Mouse (Mus musculus) bone marrow, adult 2 months (tissue): ENCODE measurements around the gene Atn1. TPM values are rescaled to one million over a fixed set of nuclear protein-coding genes. Genes with fewer than 3 reads are reported as not detected.

Experiments used
- H3K27ac ChIP-seq: fragments of 200-500 bp; 2 replicates; pipeline ENCODE4 v1.5.1; 2012; ENCODE audit warnings: low read depth, mild to moderate bottlenecking, control low read depth, inconsistent platforms, low read length; ENCODE audit not compliant: control insufficient read depth, poor library complexity, insufficient read depth
- H3K4me1 ChIP-seq: fragments of 200-500 bp; 2 replicates; pipeline ENCODE4 v1.6.1; 2011; ENCODE audit warnings: low read length; ENCODE audit not compliant: control insufficient read depth, insufficient read depth
- H3K4me3 ChIP-seq: fragments of 200-500 bp; replicated peaks from 2 replicates; pipeline ENCODE3; 2011; ENCODE audit warnings: mild to moderate bottlenecking, low read depth, low read length, control low read depth; ENCODE audit not compliant: control insufficient read depth
- CTCF ChIP-seq: fragments of 200-500 bp; IDR thresholded peaks from 2 replicates; pipeline ENCODE4 v1.5.1; 2011; ENCODE audit warnings: low read length, control low read depth; ENCODE audit not compliant: control insufficient read depth, insufficient read depth
- POLR2A ChIP-seq: fragments of 200-500 bp; IDR thresholded peaks from 2 replicates; pipeline ENCODE4 v1.6.1; 2011; ENCODE audit warnings: low read depth, mild to moderate bottlenecking, control low read depth, low read length, borderline replicate concordance; ENCODE audit not compliant: control insufficient read depth
- WGBS: fragments of 180-500 bp; shearing (Covaris S2); methylation state at CpG from one replicate; pipeline ENCODE4 v1.1.7; 2018; 5-methylcytosine and 5-hydroxymethylcytosine counted together
- polyA plus RNA-seq: library from polyadenylated mRNA; stranded (reverse); fragments of >200 nt; gene quantifications from 2 replicates; pipeline ENCODE4 v1.2.4, GENCODE M21; 2011; ENCODE audit warnings: low replicate concordance; ENCODE audit not compliant: missing spikeins, insufficient read depth, insufficient read length

Gene Atn1
- polyA plus RNA-seq, 1 experiment = 19.1 TPM

DNA sequence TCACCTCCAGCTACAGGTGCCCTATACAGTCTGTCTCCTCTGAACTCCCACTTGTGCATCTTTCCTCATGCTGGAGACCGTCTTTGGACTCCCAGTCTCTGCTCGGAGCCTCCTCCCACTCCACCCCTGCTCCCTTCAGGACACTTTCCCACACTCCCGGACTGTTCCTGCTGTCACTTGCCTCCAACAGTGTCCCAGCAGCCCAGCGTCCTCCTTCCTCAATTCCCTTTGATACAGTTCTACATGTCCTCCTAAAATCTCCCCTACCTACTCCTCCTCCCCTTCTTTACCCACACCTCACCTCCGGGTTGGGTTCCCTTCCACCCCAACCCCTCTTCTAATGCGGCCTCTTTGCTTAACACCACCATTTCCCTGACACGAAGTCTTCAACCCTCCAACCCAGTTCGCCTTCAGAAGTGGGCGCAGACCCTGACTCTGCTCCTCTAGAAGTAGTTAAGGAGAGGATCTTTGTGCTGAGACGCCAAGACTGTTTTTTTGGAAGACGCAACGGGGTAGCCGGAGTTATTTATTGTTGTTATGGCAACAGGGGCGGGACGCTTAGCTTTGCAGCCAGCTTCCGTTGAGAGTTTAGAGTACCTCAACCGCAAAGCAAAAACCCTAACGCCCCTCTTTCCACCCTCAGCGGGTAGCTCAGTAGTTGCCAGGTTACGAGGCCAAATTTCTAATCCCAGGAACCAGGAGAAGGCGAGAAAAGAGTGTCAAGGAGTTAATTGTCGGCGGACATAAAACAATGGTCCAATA lies 23.1 kb upstream of the Atn1 start, which contains the start of gene Lrrc23:
TSS of gene Lrrc23 (minus strand) at position 506 of the 762 bp plus-strand sequence.
- 5% methylated on average over 23 of the region's 23 CpGs for WGBS
- TF ChIP-seq CTCF (no peak), POLR2A (no peak)

DNA sequence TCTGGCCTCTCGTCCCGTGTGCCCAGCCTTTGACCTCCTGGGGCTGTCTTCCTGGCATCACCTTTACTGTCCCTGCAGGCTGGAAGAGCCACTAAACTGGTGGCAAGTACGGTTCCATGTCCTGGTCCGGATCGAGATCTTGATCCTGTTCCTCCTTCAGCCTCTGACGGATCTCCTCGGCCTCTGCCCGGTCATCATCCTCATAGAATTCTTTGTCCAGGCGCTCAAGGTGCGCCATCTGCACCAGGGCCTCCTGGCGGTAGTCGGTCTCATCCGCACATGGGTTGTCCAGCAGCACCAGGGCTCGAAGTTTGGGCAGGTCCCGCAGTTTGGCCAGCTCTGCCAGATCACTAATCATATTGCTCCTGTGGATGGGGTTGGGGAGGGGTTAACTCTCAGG lies 14.2 kb upstream of the Atn1 start:
- H3K4me1 ChIP-seq = no peaks in the 10 kb centered on the region
- no peak overlapping the region for H3K27ac ChIP-seq
- 85% methylated on average over 15 of the region's 15 CpGs for WGBS
- no peak for TF ChIP-seq POLR2A
- no peak for TF ChIP-seq CTCF
- no peak overlapping the region for H3K4me3 ChIP-seq

More for the DNA sequence above, 23.1 kb upstream of the Atn1 start, which contains the start of gene Lrrc23:
- Histone ChIP-seq H3K4me1 (no peaks in the 10 kb centered on the region; the same call in 1 of the 2 replicates), H3K27ac (no peak within 1 kb of the TSS), H3K4me3 (no peak within 1 kb of the TSS)

DNA sequence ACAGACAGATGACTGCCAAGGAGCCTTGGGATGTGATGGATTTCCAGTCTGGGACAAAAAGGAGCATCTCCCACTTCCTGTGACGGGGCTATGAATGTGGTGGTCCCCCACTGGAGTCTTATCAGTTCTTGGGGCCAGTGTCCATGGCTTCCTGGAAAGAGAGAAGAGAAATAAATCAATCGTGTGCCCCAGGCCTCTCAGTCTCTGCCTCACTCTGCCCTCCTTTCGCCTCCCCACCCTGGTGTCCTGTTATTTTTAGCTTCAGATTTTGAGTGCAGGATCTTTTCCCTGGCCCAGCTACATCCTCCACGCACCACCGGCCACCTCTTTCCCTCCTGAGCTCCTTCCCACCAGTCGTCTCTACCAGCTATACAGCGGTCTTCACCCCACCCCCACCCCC lies 13.7 kb upstream of the Atn1 start:
- Histone ChIP-seq H3K4me1 (no peaks in the 10 kb centered on the region), H3K4me3 (no peak overlapping the region), H3K27ac (no peak overlapping the region)
- 49% methylated on average over 7 of the region's 7 CpGs for WGBS
- no peak for TF ChIP-seq CTCF
- TF ChIP-seq POLR2A = no peak

DNA sequence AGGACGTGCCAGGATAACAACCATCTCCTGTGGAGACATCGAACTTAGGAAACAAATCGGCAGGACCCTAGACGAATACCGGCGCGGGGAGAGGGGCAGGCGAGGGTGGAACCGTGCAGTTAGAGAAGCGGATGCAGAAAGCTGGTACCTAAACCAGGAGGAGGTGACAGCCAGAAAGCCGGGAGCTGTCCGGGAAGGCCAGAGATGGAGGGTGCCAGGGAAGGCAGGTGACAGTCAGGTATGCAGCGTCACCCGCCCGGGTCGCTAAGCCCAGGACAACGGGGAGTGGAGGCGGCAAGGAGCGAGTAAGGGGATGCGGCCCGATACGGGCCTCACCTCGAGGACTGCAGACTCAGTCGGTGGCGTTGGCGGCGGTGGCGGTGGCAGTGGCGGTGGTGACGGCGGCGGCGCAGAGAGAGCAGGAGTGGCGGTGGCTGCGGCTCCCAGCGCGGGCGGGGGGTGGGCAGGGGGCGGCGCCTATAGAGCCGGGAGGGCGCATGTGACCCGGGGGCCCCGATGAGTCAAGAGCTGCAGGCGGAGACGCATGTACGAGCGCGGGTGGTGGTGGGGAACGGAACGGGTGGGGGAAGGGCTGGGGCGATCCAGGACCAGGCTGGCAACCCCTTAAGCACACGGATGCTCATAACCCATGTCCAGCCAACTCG lies 12.9 kb upstream of the Atn1 start, which contains the start of gene Eno2:
TSS of gene Eno2 (minus strand) at position 573 of the 665 bp plus-strand sequence.
- no peak for TF ChIP-seq CTCF
- TF ChIP-seq POLR2A = no peak

DNA sequence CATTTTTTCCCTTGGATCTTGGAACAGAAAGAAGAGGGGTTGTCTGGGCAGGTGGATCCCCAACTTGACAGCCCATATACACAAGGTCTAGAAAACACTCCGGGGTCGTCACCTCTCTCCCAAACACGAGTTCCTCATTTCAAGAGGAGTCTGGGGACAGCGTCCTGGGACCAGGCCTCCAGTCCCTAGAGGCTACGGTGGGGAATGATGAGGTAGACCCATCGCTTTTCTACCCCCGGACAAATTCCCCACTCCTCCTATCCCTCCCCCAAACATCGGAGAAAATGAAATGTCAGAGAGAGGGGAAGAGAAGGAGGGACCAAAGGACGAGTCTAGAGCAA lies 12.3 kb upstream of the Atn1 start:
- no peaks in the 10 kb centered on the region for H3K4me1 ChIP-seq

More for the DNA sequence above, 12.9 kb upstream of the Atn1 start, which contains the start of gene Eno2:
- Histone ChIP-seq H3K4me3 (peak within 1 kb of the TSS; percentile 1), H3K27ac (no peak within 1 kb of the TSS), H3K4me1 (no peaks in the 10 kb centered on the region)
- 1% methylated on average over 51 of the region's 54 CpGs for WGBS

DNA sequence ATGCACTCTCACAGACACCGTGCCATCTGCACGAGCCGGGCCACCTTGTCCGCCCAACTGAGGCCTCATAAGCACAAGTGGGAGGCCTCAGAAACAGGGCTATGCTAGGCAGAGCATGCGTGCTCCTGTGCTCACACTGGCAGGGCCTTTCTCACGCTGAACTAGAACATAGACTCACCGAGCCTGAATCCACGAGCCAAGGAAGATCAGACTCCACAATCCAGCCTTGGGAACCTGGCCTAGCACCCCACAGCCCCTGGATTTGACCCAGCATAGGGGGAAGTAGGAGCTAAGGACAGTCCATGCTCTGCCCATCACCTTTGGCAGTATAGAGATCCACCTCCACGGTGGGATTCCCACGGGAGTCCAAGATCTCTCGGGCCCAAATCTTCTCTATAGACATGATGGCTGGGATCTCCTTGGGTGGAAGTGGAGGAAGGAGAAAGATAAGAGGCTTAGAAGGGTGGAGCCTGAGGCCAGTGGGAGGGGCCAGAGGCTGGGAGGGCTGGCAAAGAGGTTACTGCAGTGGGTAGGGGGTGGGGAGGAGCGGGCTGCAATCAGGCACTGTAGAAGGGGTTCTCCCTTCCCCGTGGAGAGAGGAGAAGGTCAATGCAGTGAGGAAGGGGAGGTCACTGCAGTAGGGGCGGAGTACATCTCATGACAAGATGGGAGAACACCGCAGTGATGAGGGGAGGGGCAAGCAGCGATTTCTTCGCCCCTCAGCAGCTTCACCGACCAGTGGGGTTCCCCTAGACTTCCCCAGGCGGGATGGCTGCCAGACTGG lies 11.8 kb upstream of the Atn1 start:
- no peak overlapping the region for H3K4me3 ChIP-seq
- no peak overlapping the region for H3K27ac ChIP-seq
- 52% methylated on average over 19 of the region's 19 CpGs for WGBS
- TF ChIP-seq CTCF (no peak), POLR2A (no peak)
- H3K4me1 ChIP-seq = no peaks in the 10 kb centered on the region

More for the DNA sequence above, 12.3 kb upstream of the Atn1 start:
- WGBS = 2% methylated on average over 9 of the region's 9 CpGs
- TF ChIP-seq POLR2A (no peak), CTCF (no peak)
- no peak overlapping the region for H3K27ac ChIP-seq
- no peak overlapping the region for H3K4me3 ChIP-seq

DNA sequence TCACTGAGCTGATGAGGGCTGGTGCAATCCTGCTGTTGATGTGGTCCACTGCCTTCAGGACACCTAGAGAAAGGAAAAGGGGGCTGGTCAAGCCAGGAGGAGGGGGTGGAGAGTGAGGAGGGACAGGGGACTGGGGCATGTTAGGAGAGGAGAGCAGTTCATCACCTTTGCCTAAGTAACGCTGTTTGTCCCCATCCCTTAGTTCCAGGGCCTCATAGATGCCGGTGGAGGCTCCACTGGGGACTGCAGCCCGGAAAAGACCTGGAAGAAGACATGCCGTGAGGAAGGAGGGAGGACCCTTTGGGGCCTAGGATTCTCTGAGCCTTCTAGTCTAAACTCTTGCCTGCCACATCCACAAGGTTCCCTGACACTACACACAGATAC lies 11.2 kb upstream of the Atn1 start:
- TF ChIP-seq CTCF (no peak), POLR2A (no peak)
- Histone ChIP-seq H3K4me1 (no peaks in the 10 kb centered on the region), H3K27ac (no peak overlapping the region), H3K4me3 (no peak overlapping the region)
- WGBS = 92% methylated on average over 4 of the region's 4 CpGs

DNA sequence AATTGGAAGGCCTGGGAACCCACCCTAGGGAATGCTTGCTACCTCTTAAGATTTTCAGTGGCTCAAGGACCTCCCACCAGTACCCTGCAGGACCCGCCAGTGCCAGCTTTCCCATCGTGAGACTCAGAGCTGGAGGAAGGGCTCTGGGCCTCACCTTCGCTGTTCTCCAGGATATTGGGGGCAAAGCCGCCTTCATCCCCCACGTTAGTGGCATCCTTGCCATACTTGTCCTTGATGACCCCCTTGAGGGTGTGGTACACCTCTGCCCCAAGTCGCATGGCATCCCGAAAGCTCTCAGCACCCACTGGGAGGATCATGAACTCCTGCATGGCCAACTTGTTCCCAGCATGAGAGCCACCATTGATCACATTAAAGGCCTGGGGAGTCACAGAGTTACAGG lies 9.6 kb upstream of the Atn1 start:
- TF ChIP-seq CTCF (no peak), POLR2A (no peak)
- 81% methylated on average over 7 of the region's 7 CpGs for WGBS
- H3K27ac ChIP-seq = no peak overlapping the region
- H3K4me3 ChIP-seq = no peak overlapping the region
- no peaks in the 10 kb centered on the region for H3K4me1 ChIP-seq
